Mouse (Mus musculus): Measurements from ENCODE around the gene Arsa. TPM values are rescaled to one million over a fixed set of nuclear protein-coding genes. Genes with fewer than 3 reads are reported as not detected.
"Not testable (repeated sequence)": the region's sequence is repeated elsewhere in the genome, so short reads cannot be mapped to it uniquely, and the experiment has no call there.

Gene Arsa
- total RNA-seq, 2 experiments from 2014 or later, result 30.4 to 32.5 TPM

DNA sequence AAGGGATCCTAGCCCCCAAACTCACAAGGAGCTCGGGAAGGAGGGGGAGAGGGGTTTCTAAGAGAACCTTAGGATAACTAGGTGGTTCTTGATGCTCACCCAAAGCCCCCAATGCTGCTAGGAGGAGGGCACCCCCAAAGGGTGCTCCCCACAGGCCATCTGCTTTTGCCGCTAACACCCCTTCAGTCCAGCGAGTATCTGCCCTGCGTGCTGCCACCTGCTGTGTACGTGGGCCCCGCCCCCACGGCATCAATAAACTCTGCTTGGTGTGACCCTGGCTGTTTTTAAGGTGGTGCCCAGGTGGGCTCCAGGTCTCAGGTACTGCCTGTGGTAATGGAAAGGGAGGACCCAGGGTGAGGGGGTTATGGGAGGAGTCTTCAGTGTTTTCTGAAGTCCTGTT, 15.0 kb downstream of the Arsa start:
- intact Hi-C loops (cut with DNase I), result no loop called here
- no peak for DNase-seq (ENCODE audit: low spot score in 2 of 2)

DNA sequence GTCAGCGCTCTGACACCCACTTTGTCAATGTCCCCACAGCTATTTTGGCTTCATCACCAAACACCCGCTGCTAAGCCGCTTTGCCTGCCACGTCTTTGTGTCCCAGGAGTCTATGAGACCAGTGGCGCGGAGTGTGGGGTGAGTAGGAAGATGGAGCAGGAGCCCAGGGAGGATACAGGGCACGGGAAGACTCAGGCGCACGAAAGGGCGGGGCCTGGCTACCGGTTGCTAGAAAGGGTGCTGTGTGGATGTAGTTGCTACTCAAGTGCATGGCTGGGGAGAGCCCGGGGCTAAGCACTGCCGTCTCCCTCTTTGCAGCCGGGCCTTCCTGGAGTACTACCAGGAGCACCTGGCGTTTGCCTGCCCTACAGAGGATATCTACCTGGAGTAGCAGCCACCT, 15.9 kb downstream of the Arsa start:
- intact Hi-C loops (cut with DNase I), result no loop called here
- DNase-seq (ENCODE audit: low spot score in 2 of 2), result no peak

DNA sequence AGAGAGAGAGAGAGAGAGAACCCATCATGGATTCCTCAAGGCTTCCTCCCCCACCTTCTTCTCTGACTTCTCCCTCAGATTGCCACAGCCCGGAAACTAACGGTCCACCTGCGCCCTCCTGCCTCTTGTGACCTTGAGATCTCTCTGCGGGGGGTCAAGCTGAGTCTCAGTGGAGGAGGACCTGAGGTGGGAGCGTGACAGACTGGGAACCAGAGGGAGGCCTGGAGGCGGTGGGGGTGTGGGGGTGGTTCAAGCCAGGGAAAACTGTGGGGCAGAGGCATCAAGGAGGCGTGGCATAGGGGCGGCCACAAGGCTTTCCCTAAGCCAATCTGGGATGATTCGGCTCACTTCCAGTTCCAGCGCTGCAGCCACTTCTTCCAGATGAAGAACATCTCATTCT, 16.9 kb downstream of the Arsa start:
- no peak for DNase-seq (ENCODE audit: low spot score in 2 of 2)
- intact Hi-C loops (cut with DNase I), result no loop called here

DNA sequence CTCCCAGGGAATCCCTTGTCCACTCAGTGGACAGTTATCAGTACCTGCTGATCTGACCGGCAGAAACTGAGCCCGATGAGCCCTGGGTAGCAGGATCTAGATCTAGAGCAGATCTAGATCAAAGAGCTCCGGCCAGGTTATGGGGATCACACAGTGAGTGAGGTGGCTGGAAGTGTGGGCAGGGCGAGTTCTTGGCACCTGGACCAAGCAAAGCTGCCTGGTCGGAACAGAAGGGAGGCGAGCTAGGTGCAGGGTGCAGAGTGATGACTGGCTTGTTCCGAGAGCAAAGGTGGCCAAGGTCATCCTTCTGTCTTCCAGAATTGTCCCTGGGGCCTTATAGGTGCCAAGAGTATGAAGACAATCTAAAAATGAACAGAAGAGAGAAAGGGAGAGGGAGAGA, 17.4 kb downstream of the Arsa start:
- intact Hi-C loops (cut with DNase I), result no loop called here
- DNase-seq (ENCODE audit: low spot score in 2 of 2), result no peak

DNA sequence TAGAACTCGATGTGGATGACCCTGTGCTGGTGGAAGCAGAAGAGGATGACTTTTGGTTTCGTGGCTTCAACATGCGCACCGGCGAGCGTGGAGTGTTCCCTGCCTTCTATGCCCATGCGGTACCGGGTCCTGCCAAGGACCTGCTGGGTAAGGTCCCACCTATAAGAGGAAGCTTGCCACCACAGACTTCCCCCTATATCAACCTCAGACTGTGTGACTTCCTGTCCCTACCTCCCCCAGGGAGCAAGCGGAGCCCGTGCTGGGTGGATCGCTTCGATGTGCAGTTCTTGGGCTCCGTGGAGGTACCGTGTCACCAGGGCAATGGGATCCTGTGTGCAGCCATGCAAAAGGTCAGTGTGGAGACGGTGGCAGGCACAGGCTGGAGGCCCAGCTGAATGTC, 18.3 kb downstream of the Arsa start:
- intact Hi-C loops (cut with DNase I), result no loop called here
- no peak for DNase-seq (ENCODE audit: low spot score in 2 of 2)

DNA sequence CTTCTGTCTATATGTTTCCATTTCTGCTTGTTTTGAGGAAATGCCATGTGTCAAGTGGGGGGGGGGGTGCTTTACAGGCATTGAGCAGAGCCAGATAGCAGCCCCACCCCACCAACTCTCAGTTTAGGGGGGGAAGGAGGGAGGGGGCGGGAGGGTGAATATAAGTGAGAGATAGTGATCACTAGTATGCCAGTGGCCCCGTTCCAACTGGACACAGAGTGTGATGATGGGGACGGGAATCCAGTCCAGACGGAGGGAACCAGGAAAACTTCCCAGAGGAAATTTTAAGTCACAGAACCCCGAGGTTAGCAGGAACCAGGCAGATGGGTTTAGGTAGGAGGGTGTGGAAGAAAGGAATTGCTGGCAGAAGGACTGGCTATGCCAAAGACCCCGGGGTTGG, 21.6 kb downstream of the Arsa start:
- no peak for DNase-seq (ENCODE audit: low spot score in 2 of 2)
- intact Hi-C loops (cut with DNase I), result no loop called here

DNA sequence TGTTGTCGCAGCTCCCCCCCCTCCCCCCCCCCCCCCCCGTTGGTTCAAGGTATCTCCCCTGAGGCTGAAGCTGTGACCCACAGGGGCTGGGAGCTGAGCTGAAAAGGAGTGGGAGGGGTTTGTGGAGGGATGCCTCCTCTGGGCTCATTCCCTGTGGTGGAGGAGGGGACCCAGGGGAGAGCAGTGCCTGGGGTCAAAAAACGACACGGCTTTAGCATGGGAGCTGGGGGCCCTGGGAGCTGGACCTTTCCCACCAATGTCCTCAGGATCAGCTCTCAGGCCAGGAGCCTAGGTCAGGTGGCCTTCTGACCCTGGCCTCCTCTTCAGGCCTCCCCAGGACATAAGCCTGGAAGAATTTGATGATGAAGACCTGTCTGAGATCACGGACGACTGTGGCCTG, 22.4 kb downstream of the Arsa start:
- no peak for DNase-seq (ENCODE audit: low spot score in 2 of 2)
- intact Hi-C loops (cut with DNase I), result no loop called here

DNA sequence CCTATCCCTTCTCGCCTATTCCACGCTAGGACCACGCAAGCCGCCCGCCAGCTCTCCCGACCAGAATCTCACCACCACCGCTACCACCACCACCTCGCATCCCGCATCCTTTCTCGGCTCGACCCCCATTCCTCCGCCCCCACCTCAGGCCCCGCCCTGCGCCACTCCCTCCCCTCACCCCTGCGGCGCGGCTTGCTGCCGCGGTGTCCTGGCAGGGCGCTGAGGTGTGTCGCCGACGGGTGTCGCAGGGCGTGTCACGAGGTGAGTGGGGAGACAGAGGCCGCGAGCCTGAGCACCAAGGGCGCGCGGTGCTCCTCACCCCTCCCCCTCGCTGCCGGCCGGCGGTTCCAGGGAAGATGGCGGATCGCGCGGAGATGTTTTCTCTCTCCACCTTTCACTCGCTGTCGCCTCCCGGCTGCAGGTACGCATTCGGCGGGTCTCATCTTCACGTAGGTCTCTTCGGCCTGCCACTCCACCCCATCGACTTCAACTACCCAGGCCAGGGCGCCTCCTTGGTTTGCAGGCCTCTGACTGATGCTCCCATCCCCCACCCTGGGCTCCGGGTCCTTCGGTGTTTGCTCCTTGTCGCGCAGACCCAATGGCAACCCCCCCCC, 23.3 kb downstream of the Arsa start, which contains the start of gene Mapk8ip2:
Gene Mapk8ip2 (plus strand): TSS at position 49 of the 614 bp plus-strand sequence.
- DNase-seq (ENCODE audit: low spot score in 2 of 2), result peak; percentile 72 to 74
- intact Hi-C loops (cut with DNase I), result no loop called here

DNA sequence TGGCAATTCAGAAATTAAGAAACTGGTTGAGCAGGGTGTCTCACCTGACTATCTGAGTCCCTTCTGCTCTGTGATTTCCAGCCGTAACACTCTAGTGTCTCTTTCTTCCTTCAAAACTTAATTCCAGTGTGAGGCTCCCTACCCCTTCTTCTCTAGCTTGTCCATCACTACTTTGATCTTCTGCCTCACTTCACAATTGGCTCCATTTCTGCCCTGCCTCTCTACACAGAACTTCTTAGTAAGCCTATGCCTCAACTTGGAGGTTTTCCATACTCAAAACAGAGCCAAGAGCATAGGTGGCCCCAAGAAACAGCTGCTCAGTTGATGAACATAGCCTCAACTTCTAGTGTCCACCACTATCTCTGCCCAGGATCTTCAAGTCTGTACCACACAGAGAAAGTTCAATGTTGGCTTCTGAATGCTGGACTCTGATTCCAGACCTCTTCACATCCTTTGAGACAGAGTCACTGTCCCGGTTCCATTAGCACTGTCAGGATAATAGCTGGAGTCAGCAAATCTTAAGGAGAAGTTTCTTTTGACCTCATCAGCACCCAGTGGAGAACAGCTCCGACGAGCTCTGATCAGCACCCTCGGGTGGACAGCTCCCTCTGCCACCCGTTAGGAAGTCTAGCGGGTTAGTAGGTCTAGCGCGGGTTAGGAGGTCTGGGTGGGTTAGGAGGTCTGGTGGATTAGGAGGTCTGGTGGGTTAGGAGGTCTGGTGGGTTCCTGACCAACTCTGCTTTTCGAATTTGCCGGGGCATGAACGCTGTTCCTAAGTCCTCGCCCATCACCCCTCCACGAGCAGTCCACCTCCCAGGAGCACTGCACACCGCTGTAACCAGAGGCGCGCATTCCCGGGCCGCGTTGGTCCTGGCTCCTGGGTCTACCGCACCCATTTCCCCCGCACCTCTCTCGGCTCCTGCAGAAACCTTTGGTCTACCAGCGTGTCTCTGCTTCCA, 24.0 kb downstream of the Arsa start:
- intact Hi-C loops (cut with DNase I), result no loop called here
- DNase-seq (ENCODE audit: low spot score in 2 of 2), result no peak

DNA sequence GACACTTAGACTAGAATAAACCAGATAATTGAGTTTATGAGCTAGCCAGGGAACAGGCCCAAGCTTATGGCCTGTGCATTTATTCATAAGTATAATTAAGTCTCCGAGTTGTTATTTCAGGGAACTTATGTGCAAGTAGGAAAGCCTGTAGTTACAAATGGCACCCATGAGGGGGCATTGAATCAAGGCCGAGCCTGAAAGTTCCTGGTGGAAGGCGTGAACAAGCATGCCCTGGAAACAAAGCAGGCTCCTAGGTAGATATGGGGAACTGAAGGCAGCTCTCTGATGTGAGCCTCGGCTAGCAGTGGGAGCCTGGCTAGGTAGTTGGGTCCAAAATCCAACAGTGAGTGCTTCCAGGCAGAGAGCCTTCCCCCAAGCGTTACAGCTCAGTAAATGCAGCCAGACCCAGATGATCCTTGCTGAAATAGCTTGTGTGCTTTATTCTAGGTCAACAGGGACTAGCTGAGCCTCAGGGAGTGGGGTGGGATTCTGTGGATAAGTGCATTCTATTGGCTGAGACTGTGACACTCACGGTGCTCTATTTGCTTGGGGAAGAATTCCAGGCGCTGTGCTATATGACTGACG, 34.6 kb downstream of the Arsa start:
- intact Hi-C loops (cut with DNase I), result no loop called here
- no peak for DNase-seq (ENCODE audit: low spot score in 2 of 2)

DNA sequence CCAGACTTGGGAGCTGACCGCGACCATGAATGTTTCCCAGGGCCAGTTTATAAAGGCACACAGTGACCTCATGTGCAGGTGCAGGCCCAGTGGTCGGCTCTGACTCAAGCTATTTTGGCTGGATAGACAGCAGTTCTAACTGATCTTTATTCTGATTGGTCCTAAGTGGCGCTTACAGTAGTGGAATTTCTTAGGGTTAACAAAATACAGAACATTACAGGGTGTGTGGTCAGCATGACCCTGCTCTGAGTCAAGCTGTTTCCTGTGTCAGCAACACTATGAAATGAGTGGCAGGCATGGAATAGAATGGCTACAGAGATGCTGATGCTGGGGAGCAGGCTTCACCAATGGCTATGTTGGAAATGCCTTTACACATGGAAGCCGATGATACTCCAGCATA, 41.3 kb downstream of the Arsa start:
- intact Hi-C loops (cut with DNase I), result no loop called here
- DNase-seq (ENCODE audit: low spot score in 2 of 2), result no peak

DNA sequence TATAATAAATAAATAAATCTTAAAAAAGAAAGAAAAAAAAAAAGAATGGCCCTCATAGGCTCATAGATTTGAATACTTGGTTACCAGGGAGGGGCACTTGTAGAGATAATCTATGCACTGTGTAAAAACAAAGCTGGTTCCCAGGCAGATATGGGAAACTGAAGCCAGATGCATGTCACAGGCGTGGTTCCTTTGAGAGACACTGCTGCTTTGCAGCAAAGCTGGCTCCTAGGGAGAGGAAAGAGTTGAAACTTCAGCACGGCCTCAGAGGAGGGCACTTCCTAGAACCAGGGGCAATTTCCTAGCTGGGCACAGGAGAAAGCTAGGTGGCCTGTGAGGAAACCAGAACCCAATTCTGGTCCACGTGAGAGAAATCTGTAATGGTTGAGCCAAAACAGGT, 43.1 kb downstream of the Arsa start:
- intact Hi-C loops (cut with DNase I), result no loop called here
- no peak for DNase-seq (ENCODE audit: low spot score in 2 of 2)

DNA sequence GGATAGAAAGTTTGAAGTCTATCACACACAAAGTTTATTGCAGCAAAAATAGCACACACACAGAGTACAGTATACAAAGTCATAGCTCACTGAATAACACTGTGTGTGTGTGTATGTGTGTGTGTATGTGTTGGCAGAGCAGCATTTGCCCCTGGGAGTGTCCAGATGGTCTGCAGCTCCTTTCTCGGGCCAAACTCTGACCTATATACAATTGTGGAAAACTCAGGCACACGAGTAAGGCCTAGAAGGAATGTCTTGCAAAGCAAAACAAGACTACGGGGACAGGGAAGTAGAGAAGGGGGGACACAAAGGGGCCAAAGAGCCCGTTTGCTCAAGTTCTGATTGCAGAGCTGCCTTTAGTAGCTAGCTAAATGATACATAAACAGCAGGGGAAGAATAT, 44.3 kb downstream of the Arsa start:
- intact Hi-C loops (cut with DNase I), result no loop called here
- DNase-seq (ENCODE audit: low spot score in 2 of 2), result no peak

DNA sequence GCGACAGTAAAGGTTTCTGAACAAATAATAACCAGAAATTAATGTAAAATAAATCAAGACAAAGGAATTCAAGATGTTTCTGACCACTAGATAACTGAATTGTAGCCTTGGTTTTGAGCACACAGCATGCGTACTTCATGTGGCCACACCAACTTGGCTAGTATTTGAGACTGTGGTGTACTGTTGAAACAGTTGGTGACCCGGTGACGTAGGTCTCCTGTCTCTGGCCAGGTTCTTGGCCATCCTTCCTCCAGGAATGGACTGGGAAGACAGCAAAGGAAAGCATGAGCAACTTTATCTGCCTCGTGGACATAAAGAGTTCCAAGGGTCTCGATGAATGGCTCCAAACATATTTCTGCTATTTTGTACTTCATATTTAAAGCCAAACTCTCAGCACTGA, 45.4 kb downstream of the Arsa start:
- no peak for DNase-seq (ENCODE audit: low spot score in 2 of 2)
- intact Hi-C loops (cut with DNase I), result no loop called here

DNA sequence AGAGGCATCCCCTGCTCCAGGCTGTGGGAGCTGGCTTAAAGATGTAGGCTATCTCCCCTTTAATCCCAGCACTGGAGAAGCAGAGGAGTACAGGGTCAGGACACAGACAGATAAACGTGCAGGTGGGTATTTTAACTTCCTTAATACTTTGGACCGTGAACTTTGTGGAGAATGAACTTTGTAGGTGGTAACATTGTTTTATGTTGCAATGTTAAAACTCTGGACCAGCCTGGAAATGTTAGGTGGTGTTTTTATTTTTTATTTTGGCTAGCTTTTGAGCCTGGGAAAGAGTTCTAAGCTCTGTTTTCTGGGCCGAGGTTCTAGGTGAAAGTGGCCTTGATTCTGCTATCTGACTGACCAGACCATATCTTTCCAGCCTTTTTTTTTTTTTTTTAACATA, 46.0 kb downstream of the Arsa start:
- intact Hi-C loops (cut with DNase I), result no loop called here
- no peak for DNase-seq (ENCODE audit: low spot score in 2 of 2)

DNA sequence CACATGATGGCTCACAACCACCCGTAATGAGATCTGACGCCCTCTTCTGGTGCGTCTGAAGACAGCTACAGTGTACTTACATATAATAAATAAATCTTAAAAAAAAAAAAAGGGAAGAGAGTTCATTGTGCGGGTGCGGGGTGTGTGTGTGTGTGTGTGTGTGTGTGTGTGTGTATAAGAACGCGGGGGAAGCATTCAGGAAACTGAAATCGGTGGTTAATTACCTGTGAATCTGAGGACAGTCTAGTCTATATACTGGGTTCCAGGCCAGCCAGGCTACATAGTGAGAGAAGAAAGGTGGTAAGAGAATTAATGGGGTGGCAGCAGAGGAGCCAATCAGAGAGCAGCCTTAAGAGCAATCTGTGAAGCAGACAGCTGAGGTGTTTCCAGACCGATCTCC, 46.5 kb downstream of the Arsa start:
- intact Hi-C loops (cut with DNase I); DNase-seq (ENCODE audit: low spot score in 2 of 2): not testable (repeated sequence)

DNA sequence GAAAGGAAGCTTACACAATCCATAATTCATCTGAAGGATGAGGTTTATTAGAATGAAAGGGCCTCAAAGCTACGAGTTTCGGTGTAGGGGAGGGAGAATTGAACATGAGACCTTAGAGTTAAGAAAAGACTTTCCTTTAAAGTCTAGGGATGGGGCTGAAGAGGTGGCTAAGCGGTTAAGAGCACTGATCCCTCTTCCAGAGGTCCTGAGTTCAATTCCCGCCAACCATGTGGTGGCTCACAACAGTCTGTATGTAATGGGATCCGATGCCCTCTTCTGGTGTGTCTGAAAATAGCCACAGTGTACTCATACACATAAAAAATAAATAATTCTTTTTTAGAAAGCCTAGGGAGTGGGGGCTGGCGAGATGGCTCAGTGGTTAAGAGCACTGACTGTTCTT, 46.9 kb downstream of the Arsa start:
- intact Hi-C loops (cut with DNase I), result no loop called here
- no peak for DNase-seq (ENCODE audit: low spot score in 2 of 2)

DNA sequence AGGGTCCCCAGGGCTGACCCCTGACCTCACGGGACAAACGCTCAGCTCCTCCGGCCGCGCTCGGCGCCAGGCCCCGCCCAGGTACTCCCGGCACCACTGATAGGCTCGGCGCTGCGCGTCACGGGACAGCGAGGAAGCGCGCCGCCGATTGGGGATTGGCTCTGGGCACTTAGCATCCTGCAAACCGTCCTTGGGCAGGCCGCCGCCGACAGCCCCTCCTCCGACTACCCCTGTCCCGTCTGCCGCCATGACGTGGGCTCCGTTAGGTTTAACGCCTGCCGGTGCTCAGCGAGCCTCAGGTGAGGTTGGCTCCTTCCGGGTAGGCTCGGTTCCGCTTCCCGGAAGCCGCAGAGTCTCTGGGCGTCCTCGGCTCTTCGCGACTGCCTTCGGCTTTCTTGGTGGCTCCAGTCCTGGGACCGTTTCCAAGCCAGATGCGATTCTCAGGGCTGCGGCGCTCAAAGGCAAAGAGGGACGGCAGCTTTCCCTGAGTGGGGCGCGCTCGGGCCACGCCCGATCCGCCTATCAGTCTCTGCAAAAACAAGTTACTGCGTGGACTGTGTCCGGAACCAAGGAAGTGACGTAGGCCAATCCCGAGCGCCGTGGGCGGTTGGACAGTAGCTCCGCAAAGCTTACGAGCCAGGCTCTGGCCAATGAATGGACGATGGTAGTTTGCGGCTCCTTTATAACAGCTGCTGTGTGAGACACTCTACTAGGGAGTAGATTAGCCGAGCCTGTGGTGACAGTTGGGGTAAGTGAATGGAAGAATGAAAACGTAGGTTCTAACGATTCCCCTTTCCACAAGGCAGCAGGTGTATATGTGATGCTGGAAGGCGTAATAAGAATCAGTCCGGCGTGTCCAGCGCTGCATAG, 47.6 kb downstream of the Arsa start, which contains the start of the genes C730034F03Rik, Gm44502 and Chkb:
Gene C730034F03Rik (plus strand): TSS at position 238 of the 870 bp plus-strand sequence.
Gene Gm44502 (minus strand): TSS at position 345 of the 870 bp plus-strand sequence.
Gene Chkb (minus strand): TSS at position 557 of the 870 bp plus-strand sequence.
- peak; percentile 96 to 99 for DNase-seq (ENCODE audit: low spot score in 2 of 2)
- intact Hi-C loops (cut with DNase I), result loop anchor here (1.0 to 2.0 kb wide), 2 partner anchors 47 to 74 kb away; partner anchors contain the start of genes Arsa, Lmf2 and Ncaph2

DNA sequence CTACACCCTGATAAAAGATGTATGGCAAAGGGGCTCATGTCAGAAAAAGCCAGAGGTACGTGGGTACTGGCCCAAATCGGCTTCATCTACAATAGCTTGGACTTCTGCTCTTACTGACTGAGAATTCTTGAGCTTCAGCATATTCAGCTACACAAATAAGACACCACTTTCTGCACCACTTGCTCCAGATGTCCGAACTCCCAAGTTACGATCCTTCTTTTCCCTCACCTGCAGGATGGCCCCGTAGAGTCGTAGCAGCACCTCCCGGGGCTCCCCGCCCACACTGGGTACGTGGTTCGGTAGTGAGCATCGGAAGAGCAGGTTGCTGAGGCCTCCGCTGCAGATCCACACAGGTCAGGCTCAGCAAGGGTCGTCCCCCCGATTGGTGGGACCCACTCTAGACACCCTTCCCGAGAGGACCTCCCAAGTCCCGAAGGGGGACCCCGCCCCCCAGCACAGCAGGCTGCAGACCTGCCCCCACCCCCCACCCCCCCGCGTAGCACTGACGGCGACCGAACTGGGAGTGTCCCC, 48.3 kb downstream of the Arsa start:
- peak in 1 of 2 experiments; percentile 8 for DNase-seq (ENCODE audit: low spot score in 2 of 2)
- intact Hi-C loops (cut with DNase I), result loop anchor here (1.0 to 2.0 kb wide), 2 partner anchors 48 to 74 kb away; partner anchors contain the start of genes Arsa, Lmf2 and Ncaph2
